Mouse (Mus musculus) liver, adult 2 months (tissue): ENCODE results near the gene Ak1.
A peak's percentile ranks its signal among the peaks of the same experiment; 100 is the strongest.

Source experiments
- CTCF ChIP-seq: fragments of 200-500 bp; IDR thresholded peaks from 2 replicates; pipeline ENCODE4 v1.5.1; 2011; ENCODE audit warnings: low read depth, low read length, control low read depth
- POLR2A ChIP-seq: fragments of 200-500 bp; IDR thresholded peaks from 2 replicates; pipeline ENCODE4 v1.6.1; 2011; ENCODE audit warnings: low read length, control low read depth; ENCODE audit not compliant: insufficient read depth; ENCODE audit errors: extremely low read depth

GRCm38 (mm10) chr2:32646379-32647056 is 25.0 kb downstream of the Ak1 start, which contains the start of gene Eng:
- TF ChIP-seq CTCF (no peak), POLR2A (0 out of 2 replicates have a peak, but pooled peaks have one; percentile 54)
